Mouse (Mus musculus) intestine, embryonic 16.5 days (tissue): ENCODE data around the gene Wfdc9. TPM values are rescaled to one million over a fixed set of nuclear protein-coding genes. Genes with fewer than 3 reads are reported as not detected.

Experiments
- ATAC-seq: fragments of 200-750 bp; cut with Nextera tagmentation; 2 replicates; pipeline ENCODE4 v1.8.0; 2017; ENCODE audit warnings: moderate TSS enrichment, moderate library complexity
- H3K27ac ChIP-seq: fragments of 300-500 bp; sonication (generic); 2 replicates; pipeline ENCODE4 v1.5.1; 2014; ENCODE audit warnings: mild to moderate bottlenecking, low read length
- H3K27me3 ChIP-seq: fragments of 300-500 bp; sonication (generic); replicated peaks from 2 replicates; pipeline ENCODE4 v1.6.1; 2014; ENCODE audit warnings: low read length, control low read depth, mixed read lengths; ENCODE audit not compliant: control insufficient read depth, insufficient read depth
- H3K36me3 ChIP-seq: fragments of 300-500 bp; sonication (generic); 2 replicates; pipeline ENCODE4 v1.6.1; 2014; ENCODE audit warnings: low read length, control low read depth; ENCODE audit not compliant: control insufficient read depth, insufficient read depth
- H3K4me1 ChIP-seq: fragments of 300-500 bp; sonication (generic); 2 replicates; pipeline ENCODE4 v1.6.1; 2014; ENCODE audit warnings: low read length, control low read depth, mixed read lengths; ENCODE audit not compliant: control insufficient read depth, insufficient read depth
- H3K4me2 ChIP-seq: fragments of 300-500 bp; sonication (generic); 2 replicates; pipeline ENCODE4 v1.6.1; 2014; ENCODE audit warnings: low read depth, low read length, control low read depth
- H3K4me3 ChIP-seq: fragments of 300-500 bp; sonication (generic); 2 replicates; pipeline ENCODE4 v1.5.1; 2014; ENCODE audit warnings: mild to moderate bottlenecking, low read length
- H3K9ac ChIP-seq: fragments of 300-500 bp; sonication (generic); 2 replicates; pipeline ENCODE4 v1.6.1; 2014; ENCODE audit warnings: low read depth, low read length
- H3K9me3 ChIP-seq: fragments of 300-500 bp; sonication (generic); 2 replicates; pipeline ENCODE4 v1.6.1; 2016; ENCODE audit warnings: low read length, control low read depth; ENCODE audit not compliant: control insufficient read depth
- WGBS: fragments of 180-500 bp; shearing (Covaris S2); extraction: QIAGEN DNeasy Blood & Tissue Kit; methylation state at CpG from one replicate; pipeline ENCODE4 v1.1.7; 2014; 5-methylcytosine and 5-hydroxymethylcytosine counted together
- polyA plus RNA-seq: library from polyadenylated mRNA; unstranded; fragments of >200 nt; fragmentation: Nextera tagmentation; extraction: Ambion mirVana; gene quantifications from 2 replicates; pipeline ENCODE4 v1.2.1, GENCODE M21; 2015

Gene Wfdc9
- polyA plus RNA-seq, 1 experiment from 2014 or later = not detected

- Histone ChIP-seq H3K4me2 (no peak overlapping the region), H3K27ac (no peak overlapping the region), H3K4me1 (no peaks in the 10 kb centered on the region), H3K4me3 (no peak overlapping the region), H3K36me3 (no peaks in the 10 kb centered on the region), H3K9me3 (peaks cover 3% of the 10 kb centered on the region; the same call in 1 of the 2 replicates), H3K27me3 (no peaks in the 10 kb centered on the region), H3K9ac (no peak overlapping the region)
- WGBS = 64% methylated on average over 3 of the region's 3 CpGs
- no peak for ATAC-seq
Observed at GRCm38 (mm10) chr2:164600179-164600578, 56.2 kb downstream of the Wfdc9 start.

Other genes starting within 250 kb of the Wfdc9 start
- 130 and 138 TPM in 2 replicates for gene Sdc4, start 212.7 kb downstream of the Wfdc9 start, polyA plus RNA-seq
- 54.0 and 56.4 TPM in 2 replicates for gene Sys1, start 199.6 kb downstream of the Wfdc9 start, polyA plus RNA-seq
- 9.8 and 11.9 TPM in 2 replicates for gene Gm20458, start 195.6 kb downstream of the Wfdc9 start, polyA plus RNA-seq
- gene Trp53tg5, start 182.9 kb downstream of the Wfdc9 start, polyA plus RNA-seq = not detected in 2 replicates
- 16.0 and 16.4 TPM in 2 replicates for gene Dbndd2, start 170.5 kb downstream of the Wfdc9 start, polyA plus RNA-seq
- 59.1 and 61.4 TPM in 2 replicates for gene Pigt, start 159.1 kb downstream of the Wfdc9 start, polyA plus RNA-seq
- gene Wfdc2, start 94.2 kb downstream of the Wfdc9 start, polyA plus RNA-seq = 36.8 and 42.4 TPM in 2 replicates
- gene Spint3, start 83.1 kb downstream of the Wfdc9 start, polyA plus RNA-seq = not detected in 2 replicates
- 0.59 and 1.4 TPM in 2 replicates for gene Wfdc6a, start 71.1 kb downstream of the Wfdc9 start, polyA plus RNA-seq
- gene Eppin, start 63.0 kb downstream of the Wfdc9 start, polyA plus RNA-seq = not detected in 2 replicates
- not detected in 2 replicates for gene Wfdc6b, start 43.1 kb downstream of the Wfdc9 start, polyA plus RNA-seq
- not detected in 2 replicates for gene Wfdc8, start 43.0 kb downstream of the Wfdc9 start, polyA plus RNA-seq
- not detected in 2 replicates for gene Wfdc16, start 17.8 kb downstream of the Wfdc9 start, polyA plus RNA-seq
- gene Wfdc10, start 537 bp downstream of the Wfdc9 start, polyA plus RNA-seq = 0.34 TPM in 1 of 2 replicates, not detected in the other
- gene Wfdc11, start 17.5 kb upstream of the Wfdc9 start, polyA plus RNA-seq = not detected in 2 replicates
- 0.17 and 0.21 TPM in 2 replicates for gene Wfdc13, start 28.5 kb upstream of the Wfdc9 start, polyA plus RNA-seq
- not detected in 2 replicates for gene Spint4, start 41.9 kb upstream of the Wfdc9 start, polyA plus RNA-seq
- gene Spint5, start 58.7 kb upstream of the Wfdc9 start, polyA plus RNA-seq = not detected in 2 replicates
- gene Wfdc3, start 89.3 kb upstream of the Wfdc9 start, polyA plus RNA-seq = 1.3 and 1.8 TPM in 2 replicates
- 55.9 and 56.9 TPM in 2 replicates for gene Dnttip1, start 89.4 kb upstream of the Wfdc9 start, polyA plus RNA-seq
- gene Ube2c, start 113.3 kb upstream of the Wfdc9 start, polyA plus RNA-seq = 360 and 426 TPM in 2 replicates
- 3.2 and 3.9 TPM in 2 replicates for gene Tnnc2, start 123.4 kb upstream of the Wfdc9 start, polyA plus RNA-seq
- 18.3 and 19.6 TPM in 2 replicates for gene Snx21, start 129.2 kb upstream of the Wfdc9 start, polyA plus RNA-seq
- 37.5 and 39.5 TPM in 2 replicates for gene Acot8, start 148.3 kb upstream of the Wfdc9 start, polyA plus RNA-seq
- gene Zswim3, start 148.5 kb upstream of the Wfdc9 start, polyA plus RNA-seq = 9.3 and 10.3 TPM in 2 replicates
- 11.7 and 13.4 TPM in 2 replicates for gene Zswim1, start 166.1 kb upstream of the Wfdc9 start, polyA plus RNA-seq
- gene Spata25, start 172.0 kb upstream of the Wfdc9 start, polyA plus RNA-seq = not detected in 2 replicates
- 418 and 551 TPM in 2 replicates for gene Ctsa, start 176.3 kb upstream of the Wfdc9 start, polyA plus RNA-seq
- 6.1 and 7.5 TPM in 2 replicates for gene Neurl2, start 176.9 kb upstream of the Wfdc9 start, polyA plus RNA-seq
- 31.4 and 31.5 TPM in 2 replicates for gene Pltp, start 201.1 kb upstream of the Wfdc9 start, polyA plus RNA-seq
- 57.9 and 64.0 TPM in 2 replicates for gene Pcif1, start 222.7 kb upstream of the Wfdc9 start, polyA plus RNA-seq